Mouse (Mus musculus): ENCODE data around the gene Cmtm5.
A peak's percentile ranks its signal among the peaks of the same experiment; 100 is the strongest.
"Not testable (repeated sequence)": the region's sequence is repeated elsewhere in the genome, so short reads cannot be mapped to it uniquely, and the experiment has no call there.

Cmtm5 gene

DNA sequence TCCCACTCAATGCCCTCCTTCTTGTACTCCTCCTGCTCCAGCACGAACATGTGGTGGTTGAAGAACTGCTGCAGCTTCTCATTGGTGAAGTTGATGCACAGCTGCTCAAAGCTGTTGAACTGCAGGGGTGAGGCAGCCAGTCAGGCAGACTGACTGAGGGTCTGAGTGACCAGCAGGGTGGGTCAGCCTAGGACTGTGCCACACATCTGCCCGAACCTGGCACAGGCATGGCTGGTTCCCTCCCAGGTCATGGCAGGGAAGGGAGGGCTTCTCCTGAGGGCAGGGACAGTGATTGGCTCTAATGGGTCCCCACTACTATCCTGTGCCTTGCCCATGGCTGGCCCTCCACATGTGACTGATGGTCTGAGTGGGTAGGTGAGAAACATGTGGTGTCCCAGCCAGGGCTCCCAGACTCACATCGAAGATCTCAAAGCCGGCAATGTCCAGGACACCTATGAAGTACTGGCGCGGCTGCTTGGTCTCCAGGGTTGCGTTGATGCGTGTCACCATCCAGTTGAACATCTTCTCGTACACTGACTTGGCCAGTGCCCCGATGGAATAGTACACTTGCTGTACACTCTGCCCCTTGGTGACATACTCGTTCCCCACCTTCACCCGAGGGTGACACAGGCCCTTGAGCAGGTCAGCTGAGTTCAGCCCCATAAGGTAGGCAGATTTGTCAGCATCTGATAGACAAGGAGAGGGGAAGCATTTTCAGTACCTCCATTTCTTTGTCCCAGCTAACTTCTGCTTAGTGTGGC lies 24.0 kb downstream of the Cmtm5 start:
- not testable (repeated sequence) for DNase-seq

- DNase-seq: no peak
Measured at GRCm38 (mm10) chr14:54960769-54961168, 24.7 kb downstream of the Cmtm5 start.

- no peak for DNase-seq
Measured at GRCm38 (mm10) chr14:54961487-54961886, 25.4 kb downstream of the Cmtm5 start.

DNA sequence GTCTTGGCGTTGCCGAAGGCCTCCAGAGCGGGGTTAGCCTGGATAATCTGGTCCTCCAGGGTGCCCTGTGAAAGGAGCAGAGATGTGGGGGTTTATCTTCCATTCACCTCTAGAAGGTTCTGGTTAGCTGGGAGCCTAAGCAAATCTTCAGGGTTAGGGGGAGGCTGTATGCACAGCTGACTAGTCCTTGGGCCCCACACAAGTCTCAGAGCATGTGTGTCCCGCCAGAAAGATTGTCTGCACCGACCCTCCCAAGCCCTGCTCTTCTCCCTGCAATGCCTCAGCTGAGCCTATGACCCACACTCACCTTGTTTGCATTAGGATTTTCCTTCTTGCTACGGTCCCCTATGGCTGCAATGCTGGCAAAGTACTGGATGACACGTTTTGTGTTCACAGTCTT lies 26.7 kb downstream of the Cmtm5 start:
- no peak for DNase-seq

DNA sequence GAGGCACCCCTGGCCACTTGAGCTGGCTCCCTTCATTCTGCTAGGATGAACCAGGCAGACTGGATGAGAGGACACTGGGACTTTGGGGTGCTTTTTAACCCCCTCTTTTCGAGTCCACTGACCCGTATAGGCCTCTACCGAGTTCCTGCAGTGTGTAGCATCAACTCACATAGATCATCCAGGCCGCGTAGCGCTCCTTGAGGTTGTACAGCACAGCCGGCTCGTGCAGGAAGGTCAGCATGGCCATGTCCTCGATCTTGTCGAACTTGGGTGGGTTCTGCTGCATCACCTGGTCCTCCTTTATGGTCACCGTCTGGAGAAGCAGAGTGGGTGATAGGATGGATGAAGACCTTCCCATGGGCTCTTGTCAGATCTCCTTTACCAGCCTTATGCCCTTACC lies 27.7 kb downstream of the Cmtm5 start:
- no peak for DNase-seq

DNA sequence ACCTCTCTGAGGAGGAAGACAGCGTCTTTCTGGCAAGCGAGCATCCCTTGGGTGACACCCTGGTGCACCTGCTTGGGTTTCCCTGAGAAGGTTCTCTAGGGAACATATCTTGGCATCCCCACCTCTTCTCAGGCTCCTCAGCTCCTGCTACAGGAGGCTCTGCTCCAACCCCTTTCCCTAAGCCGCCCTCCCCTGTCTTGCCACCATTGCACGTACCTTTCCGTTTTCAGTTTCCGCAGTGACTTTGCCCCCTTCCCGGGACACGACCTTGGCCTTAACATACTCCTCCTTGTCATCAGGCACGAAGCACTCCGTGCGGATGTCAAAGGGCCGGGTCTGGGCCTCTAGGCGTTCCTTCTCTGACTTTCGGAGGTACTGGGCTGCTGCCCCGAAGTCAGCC lies 29.0 kb downstream of the Cmtm5 start:
- DNase-seq: no peak

- no peak for DNase-seq
Measured at GRCm38 (mm10) chr14:54965631-54966030, 29.6 kb downstream of the Cmtm5 start.

DNA sequence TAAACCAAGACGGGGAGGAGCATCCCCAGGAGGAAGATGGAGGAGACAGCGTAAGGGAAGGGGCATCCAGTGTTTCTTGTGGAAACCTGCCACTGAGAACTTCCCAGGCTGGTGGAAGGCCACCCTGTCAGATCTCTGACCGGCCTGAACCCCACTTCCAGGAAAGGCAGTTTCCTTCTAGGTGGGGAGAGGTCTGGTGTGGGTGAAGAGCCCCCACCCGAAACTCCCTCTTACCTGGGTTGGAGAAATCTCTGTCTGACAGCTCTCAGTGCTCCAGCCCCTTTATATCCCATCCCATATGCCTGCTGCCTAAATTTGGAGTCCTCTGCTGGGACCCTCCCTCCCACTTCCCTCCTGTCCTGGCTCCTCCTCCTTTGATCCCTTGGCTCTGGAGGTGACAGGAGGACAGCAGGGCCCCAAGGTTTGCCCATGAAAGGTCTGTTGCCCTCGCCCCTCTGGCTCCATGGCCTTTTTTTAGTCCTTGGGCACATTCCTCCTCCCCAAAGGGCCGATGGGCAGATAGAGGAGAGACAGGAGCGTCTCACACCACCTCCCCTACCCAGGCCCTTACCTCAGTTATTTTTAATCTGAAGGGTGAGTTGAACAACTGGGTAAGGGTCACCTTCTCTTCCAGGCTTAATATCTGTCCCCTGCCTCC lies 30.4 kb downstream of the Cmtm5 start, which contains the start of gene Myh6:
Gene Myh6, minus strand, starts transcription at position 608 of the 658 bp plus-strand sequence.
- no peak for DNase-seq

- no peak for DNase-seq
Measured at GRCm38 (mm10) chr14:54967874-54968273, 31.8 kb downstream of the Cmtm5 start.

DNA sequence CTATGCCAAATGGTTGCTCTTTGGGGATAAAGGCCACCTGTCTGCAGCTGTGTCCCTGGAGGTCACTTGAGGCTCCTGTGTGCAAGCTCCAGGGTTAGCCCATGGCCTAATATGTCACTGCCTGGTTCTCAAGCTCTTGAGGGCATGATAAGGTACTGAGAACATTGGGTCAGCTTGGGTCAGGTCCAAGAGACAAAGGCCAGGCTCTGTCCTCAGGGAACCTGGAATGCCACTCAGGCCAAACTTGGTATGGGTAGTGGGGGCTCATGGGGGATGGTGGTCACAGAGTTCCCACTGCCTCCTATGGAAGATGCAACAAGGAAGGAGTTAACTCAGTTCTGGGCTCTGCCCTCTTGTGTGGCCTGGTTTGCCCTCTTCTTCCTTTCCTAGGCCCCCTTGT lies 32.3 kb downstream of the Cmtm5 start:
- no peak for DNase-seq

DNA sequence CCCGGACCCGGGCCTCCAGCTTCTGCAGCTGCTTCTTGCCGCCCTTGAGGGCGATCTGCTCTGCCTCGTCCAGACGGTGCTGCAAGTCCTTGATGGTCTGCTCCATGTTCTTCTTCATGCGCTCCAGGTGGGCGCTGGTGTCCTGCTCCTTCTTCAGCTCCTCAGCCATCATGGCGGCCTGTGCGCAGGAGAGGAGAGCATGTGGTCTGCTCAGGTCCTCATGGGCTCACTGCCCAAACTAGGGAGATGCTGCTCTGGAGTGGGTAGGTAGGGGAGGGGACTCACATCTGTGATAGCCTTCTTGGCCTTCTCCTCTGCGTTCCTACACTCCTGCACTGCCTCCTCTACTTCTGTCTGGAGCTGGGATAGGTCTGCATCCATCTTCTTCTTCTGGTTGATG lies 36.7 kb downstream of the Cmtm5 start:
- DNase-seq: not testable (repeated sequence)

GRCm38 (mm10) chr14:54974068-54974791 lies 38.2 kb downstream of the Cmtm5 start:
- DNase-seq: peak; percentile 12 to 21

GRCm38 (mm10) chr14:54976633-54977032 lies 40.6 kb downstream of the Cmtm5 start, which contains the start of gene Gm17428:
Gene Gm17428, plus strand, starts transcription at chr14:54976933.
- DNase-seq: no peak

DNA sequence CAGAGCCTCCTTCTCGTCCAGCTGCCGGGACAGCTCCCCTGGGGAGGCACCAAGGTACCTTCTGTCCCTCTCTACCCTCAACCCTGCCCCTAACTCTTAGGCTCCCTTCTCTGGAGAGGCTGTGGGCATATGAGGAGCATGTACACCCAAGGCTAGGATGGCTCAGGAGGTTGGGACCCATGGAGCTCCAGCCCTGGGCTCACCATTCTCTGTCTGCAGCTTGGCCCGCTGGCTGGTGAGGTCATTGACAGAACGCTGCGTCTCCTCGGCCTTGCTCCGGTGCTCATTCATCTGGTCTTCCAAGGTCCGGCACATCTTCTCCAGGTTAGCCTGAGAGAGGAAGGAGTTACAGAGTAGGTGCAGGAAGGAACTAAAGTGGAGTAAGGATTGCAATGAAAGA lies 42.6 kb downstream of the Cmtm5 start:
- DNase-seq: no peak

DNA sequence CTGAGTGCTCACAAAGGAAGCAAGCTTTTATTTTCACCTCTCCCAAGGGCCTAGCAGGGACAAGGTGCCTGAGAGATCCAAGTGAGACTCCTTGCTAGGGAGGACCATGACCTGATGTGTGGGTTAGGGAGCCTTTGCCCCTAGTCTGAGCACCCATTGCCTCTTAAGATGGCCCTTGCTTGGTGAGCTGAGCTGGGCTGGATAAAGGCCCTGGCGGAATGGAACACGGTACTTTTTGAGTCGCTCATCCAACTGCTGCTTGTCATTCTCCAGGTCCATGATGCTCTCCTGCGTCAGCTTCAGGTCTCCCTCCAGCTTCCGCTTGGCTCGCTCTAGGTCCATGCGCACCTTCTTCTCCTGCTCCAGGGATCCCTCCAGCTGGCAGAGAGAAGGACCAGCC lies 45.9 kb downstream of the Cmtm5 start:
- DNase-seq: no peak

- DNase-seq: not testable (repeated sequence)
Measured at GRCm38 (mm10) chr14:54988350-54988874, 52.4 kb downstream of the Cmtm5 start.

Data from cerebellum, postnatal 10 days (tissue).